Mouse (Mus musculus): ENCODE data around the gene Orai3. TPM values are rescaled to one million over a fixed set of nuclear protein-coding genes. Genes with fewer than 3 reads are reported as not detected.

Gene Orai3
- total and polyA plus RNA-seq, 3 experiments, result 27.4 to 47.1 (median 30.2) TPM

DNA sequence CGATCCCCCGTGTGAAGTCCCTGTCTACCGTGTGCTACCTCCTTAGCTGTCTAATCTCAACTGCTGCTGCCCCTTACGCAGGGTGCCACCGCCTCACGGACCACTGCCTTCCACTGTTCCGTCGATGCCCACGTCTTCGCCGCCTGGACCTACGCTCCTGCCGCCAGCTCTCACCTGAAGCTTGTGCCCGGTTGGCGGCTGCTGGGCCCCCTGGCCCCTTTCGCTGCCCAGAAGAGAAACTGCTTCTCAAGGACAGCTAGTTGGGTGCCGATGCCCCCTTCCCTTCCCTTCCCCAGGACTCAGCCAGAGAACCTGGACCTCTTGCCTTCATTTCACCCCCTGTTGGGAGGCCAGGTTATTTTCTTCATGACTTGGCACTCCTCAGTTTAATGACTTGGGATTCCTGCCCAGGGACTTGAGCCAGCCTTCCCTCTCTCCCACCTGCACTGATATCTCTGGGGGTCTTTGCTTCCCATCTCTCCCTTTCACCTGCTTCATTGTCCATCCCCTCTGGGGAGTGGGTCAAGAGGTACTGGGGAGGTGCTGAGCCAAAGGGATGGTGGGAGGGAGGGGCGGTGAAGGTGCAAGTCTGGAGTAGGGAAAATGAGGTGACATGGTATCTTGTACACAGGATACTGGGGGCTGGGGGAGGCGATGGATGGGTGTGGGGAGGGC lies 1.8 kb upstream of the Orai3 start:
- Histone ChIP-seq H3K4me3 (ENCODE audit: low read depth, low read length) (peak overlapping the region; percentile 72), H3K36me3 (replicated peaks) (peaks cover 62% of the 10 kb centered on the region), H3K9me3 (replicated peaks) (no peaks in the 10 kb centered on the region), H3K27me3 (ENCODE audit: insufficient read depth, low read length) (no peaks in the 10 kb centered on the region), H3K4me1 (ENCODE audit: insufficient read depth, low read depth, low read length) (peaks cover 74% of the 10 kb centered on the region)
- no peak for DNase-seq (ENCODE audit: low spot score)
- no peak for TF ChIP-seq POLR2AphosphoS5 (IDR thresholded peaks at IDR 0.05; ENCODE audit: insufficient replicate concordance, low read depth, low read length)
- no peak for TF ChIP-seq CTCF (IDR thresholded peaks at IDR 0.05; ENCODE audit: low read depth, low read length)
- TF ChIP-seq TAL1 (conservative IDR thresholded peaks at IDR 0.05; ENCODE audit: low read depth, low read length), result no peak
- no peak for TF ChIP-seq GATA2 (IDR thresholded peaks at IDR 0.05; ENCODE audit: borderline replicate concordance, low read depth, low read length)
- no peak for TF ChIP-seq GATA1 (IDR thresholded peaks at IDR 0.05; ENCODE audit: borderline replicate concordance, low read length)
- no peak for ATAC-seq (ENCODE audit: extremely low read depth, insufficient number of reproducible peaks, low FRiP score, poor library complexity, severe bottlenecking)

DNA sequence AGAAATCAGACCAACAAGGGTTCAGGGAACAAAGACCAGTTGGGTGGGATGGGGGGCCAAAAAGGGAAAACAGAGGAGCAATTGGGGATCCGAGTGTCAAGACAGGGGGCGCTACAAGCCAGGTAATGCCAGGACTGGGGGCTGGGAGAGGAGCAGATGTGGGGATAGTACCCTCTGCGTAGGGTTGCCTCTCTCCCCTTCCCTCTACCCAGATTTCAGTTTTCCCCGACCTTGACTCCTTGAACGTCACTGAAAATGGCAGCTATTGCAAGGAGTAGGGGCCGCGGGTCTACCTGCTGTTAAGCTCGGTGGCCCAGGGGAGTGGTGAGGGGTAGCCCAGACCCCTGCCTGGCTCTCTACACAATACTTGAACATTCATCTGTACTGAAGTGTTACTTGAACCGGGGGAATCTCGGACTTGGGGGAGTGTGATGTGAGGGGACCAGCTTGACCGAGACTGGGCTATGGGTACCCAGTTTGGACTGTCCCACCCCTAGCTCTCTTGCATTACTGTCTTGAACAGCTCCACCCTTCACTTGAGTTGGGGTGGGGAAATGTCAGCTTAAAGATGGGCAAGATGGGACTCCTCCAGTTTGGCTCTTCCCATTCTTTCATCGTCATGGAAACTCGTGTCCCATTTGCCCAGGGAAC lies 1.1 kb upstream of the Orai3 start:
- peak overlapping the region; percentile 84; the same call in 1 of the 2 replicates for H3K4me3 ChIP-seq (ENCODE audit: low read depth, low read length)
- DNase-seq (ENCODE audit: low spot score) (no peak), ATAC-seq (ENCODE audit: extremely low read depth, insufficient number of reproducible peaks, low FRiP score, poor library complexity, severe bottlenecking) (no peak)
- H3K36me3 ChIP-seq (replicated peaks), result peaks cover 64% of the 10 kb centered on the region
- H3K4me1 ChIP-seq (ENCODE audit: insufficient read depth, low read depth, low read length), result peaks cover 79% of the 10 kb centered on the region
- TF ChIP-seq POLR2AphosphoS5 (IDR thresholded peaks at IDR 0.05; ENCODE audit: insufficient replicate concordance, low read depth, low read length), result no peak
- TF ChIP-seq GATA1 (IDR thresholded peaks at IDR 0.05; ENCODE audit: borderline replicate concordance, low read length), result no peak
- no peak for TF ChIP-seq GATA2 (IDR thresholded peaks at IDR 0.05; ENCODE audit: borderline replicate concordance, low read depth, low read length)
- TF ChIP-seq CTCF (IDR thresholded peaks at IDR 0.05; ENCODE audit: low read depth, low read length), result no peak
- no peak for TF ChIP-seq TAL1 (conservative IDR thresholded peaks at IDR 0.05; ENCODE audit: low read depth, low read length)
- H3K27me3 ChIP-seq (ENCODE audit: insufficient read depth, low read length), result no peaks in the 10 kb centered on the region
- no peaks in the 10 kb centered on the region for H3K9me3 ChIP-seq (replicated peaks)

DNA sequence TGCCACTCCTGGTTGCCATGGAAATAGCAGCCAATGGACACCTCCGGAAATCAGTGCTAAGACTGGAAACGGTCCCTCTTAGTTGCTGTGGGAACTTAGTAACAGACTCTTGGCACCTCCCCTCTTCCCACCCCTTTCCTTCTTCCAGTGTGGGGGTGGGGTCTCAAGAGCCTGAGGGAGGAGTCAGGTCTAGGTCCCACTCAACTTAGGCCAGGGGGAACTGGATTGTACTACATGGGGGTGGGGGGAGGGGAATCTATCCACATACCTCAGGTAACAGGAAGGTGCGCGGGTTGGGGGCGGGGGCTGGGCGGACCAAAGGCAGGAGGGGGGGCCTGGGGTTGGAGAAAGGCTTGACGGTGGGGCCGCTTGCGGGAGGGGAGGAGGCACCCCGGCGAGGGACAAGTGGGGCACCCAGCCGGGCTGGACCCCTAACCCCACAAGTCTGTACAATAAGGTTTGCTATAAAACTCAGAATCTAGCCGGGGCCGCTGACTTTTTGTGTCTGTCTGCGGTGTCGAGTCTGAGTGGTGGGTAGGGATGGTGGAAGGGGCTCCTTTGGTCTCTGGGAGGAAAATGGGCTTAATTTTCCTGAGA lies 520 bp upstream of the Orai3 start:
- DNase-seq (ENCODE audit: low spot score), result peak; percentile 54
- ATAC-seq (ENCODE audit: extremely low read depth, insufficient number of reproducible peaks, low FRiP score, poor library complexity, severe bottlenecking), result peak; percentile 45
- peaks cover 80% of the 10 kb centered on the region for H3K4me1 ChIP-seq (ENCODE audit: insufficient read depth, low read depth, low read length)
- TF ChIP-seq GATA2 (IDR thresholded peaks at IDR 0.05; ENCODE audit: borderline replicate concordance, low read depth, low read length), result no peak
- TF ChIP-seq GATA1 (IDR thresholded peaks at IDR 0.05; ENCODE audit: borderline replicate concordance, low read length), result no peak
- no peak for TF ChIP-seq POLR2AphosphoS5 (IDR thresholded peaks at IDR 0.05; ENCODE audit: insufficient replicate concordance, low read depth, low read length)
- no peak for TF ChIP-seq CTCF (IDR thresholded peaks at IDR 0.05; ENCODE audit: low read depth, low read length)
- no peak for TF ChIP-seq TAL1 (conservative IDR thresholded peaks at IDR 0.05; ENCODE audit: low read depth, low read length)
- peaks cover 66% of the 10 kb centered on the region for H3K36me3 ChIP-seq (replicated peaks)
- H3K9me3 ChIP-seq (replicated peaks), result no peaks in the 10 kb centered on the region
- H3K4me3 ChIP-seq (ENCODE audit: low read depth, low read length), result peak overlapping the region; percentile 84
- no peaks in the 10 kb centered on the region for H3K27me3 ChIP-seq (ENCODE audit: insufficient read depth, low read length)

DNA sequence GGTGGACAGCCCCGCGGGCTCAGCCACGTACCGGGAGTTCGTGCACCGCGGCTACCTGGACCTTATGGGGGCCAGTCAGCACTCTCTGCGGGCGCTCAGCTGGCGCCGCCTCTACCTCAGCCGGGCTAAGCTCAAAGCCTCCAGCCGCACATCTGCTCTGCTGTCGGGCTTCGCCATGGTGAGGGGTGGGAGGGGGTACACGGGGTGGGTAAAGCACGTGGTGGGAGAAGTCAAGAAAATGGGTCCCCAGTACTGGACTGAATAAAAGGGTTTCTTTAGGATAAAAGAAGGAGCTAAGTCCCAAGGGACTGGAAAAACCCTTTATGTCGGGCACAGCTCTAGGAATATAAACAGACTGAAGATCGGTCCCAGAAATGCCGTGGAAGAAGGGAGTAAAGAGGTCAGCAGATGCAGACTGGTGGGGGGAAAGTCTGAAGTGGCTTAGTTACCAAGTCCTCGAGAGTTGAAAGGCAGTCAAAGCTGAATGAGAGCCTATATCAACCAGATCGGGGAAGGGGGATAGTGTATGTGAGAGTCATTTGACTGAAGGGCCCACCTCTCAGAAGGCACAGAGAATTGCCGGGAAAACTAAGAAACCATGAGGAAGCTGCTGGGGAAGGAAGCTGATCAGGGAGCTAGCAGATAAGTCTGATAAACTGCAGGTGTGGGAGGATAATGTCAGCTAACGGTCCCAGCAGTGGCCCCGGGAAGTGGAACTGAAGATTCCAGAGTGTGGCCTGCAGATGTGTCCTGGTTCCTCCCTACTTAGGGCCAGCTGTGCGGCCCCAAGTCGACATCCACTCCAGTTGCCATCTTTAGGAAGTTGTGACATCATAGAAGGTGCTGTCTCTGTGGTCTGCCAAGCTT lies 657 bp downstream of the Orai3 start:
- H3K36me3 ChIP-seq (replicated peaks), result peaks cover 66% of the 10 kb centered on the region
- ATAC-seq (ENCODE audit: extremely low read depth, insufficient number of reproducible peaks, low FRiP score, poor library complexity, severe bottlenecking), result no peak
- DNase-seq (ENCODE audit: low spot score), result peak; percentile 58
- no peaks in the 10 kb centered on the region for H3K27me3 ChIP-seq (ENCODE audit: insufficient read depth, low read length)
- H3K9me3 ChIP-seq (replicated peaks), result no peaks in the 10 kb centered on the region
- TF ChIP-seq CTCF (IDR thresholded peaks at IDR 0.05; ENCODE audit: low read depth, low read length) (no peak), GATA2 (IDR thresholded peaks at IDR 0.05; ENCODE audit: borderline replicate concordance, low read depth, low read length) (no peak), GATA1 (IDR thresholded peaks at IDR 0.05; ENCODE audit: borderline replicate concordance, low read length) (no peak), TAL1 (conservative IDR thresholded peaks at IDR 0.05; ENCODE audit: low read depth, low read length) (no peak), POLR2AphosphoS5 (IDR thresholded peaks at IDR 0.05; ENCODE audit: insufficient replicate concordance, low read depth, low read length) (no peak)
- H3K4me3 ChIP-seq (ENCODE audit: low read depth, low read length), result peak overlapping the region; percentile 84
- H3K4me1 ChIP-seq (ENCODE audit: insufficient read depth, low read depth, low read length), result peaks cover 89% of the 10 kb centered on the region

DNA sequence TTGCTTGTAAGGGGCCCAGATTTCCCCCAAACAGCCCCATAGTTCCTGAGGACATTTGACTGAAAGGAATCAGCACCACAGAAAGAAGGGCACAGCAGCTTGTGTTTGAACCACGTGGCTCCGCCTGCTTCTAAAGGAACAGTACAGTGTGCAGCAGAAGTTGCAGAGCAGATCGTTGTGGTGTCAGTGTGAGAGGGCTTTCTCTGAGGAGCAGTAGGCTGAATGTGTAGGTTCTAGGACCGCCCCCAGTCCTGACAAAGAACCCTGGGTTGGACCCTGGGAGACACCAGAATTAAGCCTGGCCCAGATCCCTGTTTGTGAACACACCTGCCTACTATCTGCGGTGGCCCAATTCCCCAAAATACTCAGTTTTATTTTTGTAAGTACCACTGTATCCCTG lies 1.6 kb downstream of the Orai3 start:
- no peak for ATAC-seq (ENCODE audit: extremely low read depth, insufficient number of reproducible peaks, low FRiP score, poor library complexity, severe bottlenecking)
- H3K9me3 ChIP-seq (replicated peaks), result no peaks in the 10 kb centered on the region
- DNase-seq (ENCODE audit: low spot score), result no peak
- peak overlapping the region; percentile 84; the same call in 1 of the 2 replicates for H3K4me3 ChIP-seq (ENCODE audit: low read depth, low read length)
- no peaks in the 10 kb centered on the region for H3K27me3 ChIP-seq (ENCODE audit: insufficient read depth, low read length)
- H3K4me1 ChIP-seq (ENCODE audit: insufficient read depth, low read depth, low read length), result peaks cover 89% of the 10 kb centered on the region
- H3K36me3 ChIP-seq (replicated peaks), result peaks cover 61% of the 10 kb centered on the region
- no peak for TF ChIP-seq TAL1 (conservative IDR thresholded peaks at IDR 0.05; ENCODE audit: low read depth, low read length)
- TF ChIP-seq GATA2 (IDR thresholded peaks at IDR 0.05; ENCODE audit: borderline replicate concordance, low read depth, low read length), result no peak
- no peak for TF ChIP-seq CTCF (IDR thresholded peaks at IDR 0.05; ENCODE audit: low read depth, low read length)
- no peak for TF ChIP-seq GATA1 (IDR thresholded peaks at IDR 0.05; ENCODE audit: borderline replicate concordance, low read length)
- TF ChIP-seq POLR2AphosphoS5 (IDR thresholded peaks at IDR 0.05; ENCODE audit: insufficient replicate concordance, low read depth, low read length), result no peak

Measured in G1E (cell line).